15 mouse cellular contexts compared by ENCODE assay signal in genomic region chr6:57106358-57106757, GRCm38 (mm10). TPM values are rescaled to one million over a fixed set of nuclear protein-coding genes. Genes with fewer than 3 reads are reported as not detected.
A peak's percentile ranks its signal among the peaks of the same experiment; 100 is the strongest.
DNase-seq lines count a peak whose midpoint lies in the region; ATAC-seq and TF ChIP-seq lines count a peak whose summit lies in the region.
"Had no signal": no experiment of that assay in that cellular context is flagged by ENCODE, and none has a peak within 500 bp of the region (broad histone marks: within the 10 kb centered on the region; RNA-seq: fewer than 3 reads in every experiment).

No protein-coding gene starts in this region.

- in situ Hi-C loops in ES-E14 (cut with MboI; ENCODE audit: low sequenced_read_pairs in 2 of 2, unreplicated experiment in 2 of 2) = no loop called here

- H3K27ac ChIP-seq in ES-E14 (ENCODE audit: insufficient read depth, low read depth, low read length, poor library complexity, severe bottlenecking) = no peak overlapping the region
- H3K27ac ChIP-seq: heart, embryonic 13.5 days; intestine, embryonic 15.5 days; neural tube, embryonic 15.5 days had no signal

- peak; percentile 92 for ATAC-seq in megakaryocyte progenitor cell, adult 5-6 weeks (replicated peaks; ENCODE audit: poor library complexity)
- ATAC-seq: intestine, embryonic 15.5 days had no signal

- no peaks in the 10 kb centered on the region for H3K36me3 ChIP-seq in ES-E14 (ENCODE audit: control insufficient read depth, insufficient read depth, low read length, poor library complexity, severe bottlenecking)
- H3K36me3 ChIP-seq: heart, embryonic 13.5 days; intestine, embryonic 15.5 days; neural tube, embryonic 15.5 days had no signal

- no peaks in the 10 kb centered on the region for H3K4me1 ChIP-seq in ES-E14 (ENCODE audit: control insufficient read depth in 2 of 2, insufficient read depth in 2 of 2, low read length in 2 of 2, poor library complexity in 1 of 2)
- H3K4me1 ChIP-seq: heart, embryonic 13.5 days; intestine, embryonic 15.5 days; neural tube, embryonic 15.5 days had no signal

- intact Hi-C loops in left cerebral cortex, postnatal 36 days (cut with DNase I) = no loop called here

- DNase-seq in kidney, adult 9 months = peak; percentile 20
- DNase-seq in kidney, adult 11 months = no peak
- peak; percentile 2 for DNase-seq in ES-E14 (ENCODE audit: low read depth, low spot score)
- peak; percentile 3 for DNase-seq in brain, adult 2 months (ENCODE audit: low read depth, low spot score)
- no peak for DNase-seq in urinary bladder, postnatal 4 days (ENCODE audit: low spot score in 2 of 2)
- no peak for DNase-seq in gastrocnemius, adult 8-10 months (ENCODE audit: low spot score in 2 of 2)
- no peak for DNase-seq in left cerebral cortex, postnatal 36 days (ENCODE audit: low spot score in 2 of 2)
- DNase-seq: cerebellum, adult 11 months; lung, adult 18-20 months; right cerebral cortex, postnatal 4 days had no signal

- H3K9me3 ChIP-seq in ES-E14 (ENCODE audit: control insufficient read depth, insufficient read depth, low read depth, low read length) = no peaks in the 10 kb centered on the region
- H3K9me3 ChIP-seq: heart, embryonic 13.5 days; intestine, embryonic 15.5 days; neural tube, embryonic 15.5 days had no signal

- no peak overlapping the region for H3K9ac ChIP-seq in ES-E14 (ENCODE audit: insufficient read depth, low read depth, low read length, poor library complexity, severe bottlenecking)
- H3K9ac ChIP-seq: heart, embryonic 13.5 days; intestine, embryonic 15.5 days; neural tube, embryonic 15.5 days had no signal

- no peak overlapping the region for H3K4me3 ChIP-seq in ES-E14 (ENCODE audit: insufficient read depth in 1 of 2, low read depth in 1 of 2, low read length in 2 of 2, poor library complexity in 1 of 2, severe bottlenecking in 1 of 2)
- H3K4me3 ChIP-seq: heart, embryonic 13.5 days; intestine, embryonic 15.5 days; neural tube, embryonic 15.5 days had no signal

TF ChIP-seq in ES-E14, 5 proteins besides CTCF, POLR2A, EP300 and RAD21:
- TF ChIP-seq HCFC1 (IDR thresholded peaks at IDR 0.05; ENCODE audit: borderline replicate concordance, insufficient read depth, low read length) = no peak
- TF ChIP-seq CHD2 (IDR thresholded peaks at IDR 0.05; ENCODE audit: low read depth, low read length) = no peak
- no peak for TF ChIP-seq ZC3H11A (IDR thresholded peaks at IDR 0.05; ENCODE audit: borderline replicate concordance, low read depth, low read length)
- no peak for TF ChIP-seq MAFK (IDR thresholded peaks at IDR 0.05; ENCODE audit: insufficient read depth, low read depth, low read length)
- no peak for TF ChIP-seq ZNF384 (IDR thresholded peaks at IDR 0.05; ENCODE audit: low read depth, low read length)
TF ChIP-seq in ES-E14: peak in this region for 0.

RNA-seq across cellular contexts. Expression of gene Vmn1r10, which starts 2.9 kb away (rescaled TPM):
- not detected in 2 replicates for total RNA-seq in ES-E14 (2012; rRNA removed)
- total RNA-seq in megakaryocyte progenitor cell, adult 5-6 weeks (2015) = not detected in 2 replicates
- not detected in 2 replicates for total RNA-seq in megakaryocyte progenitor cell, adult 5-6 weeks (2017)
- not detected for total RNA-seq in gastrocnemius, adult 8-10 months (2022)
- not detected for total RNA-seq in left cerebral cortex, postnatal 36 days (2021)
- total RNA-seq: layer of hippocampus, postnatal 25 days had no signal

RNA-seq across cellular contexts. Expression of gene Vmn1r11, which starts 26.9 kb away (rescaled TPM):
- total RNA-seq in ES-E14 (2012; rRNA removed) = not detected in 2 replicates
- not detected in 2 replicates for total RNA-seq in megakaryocyte progenitor cell, adult 5-6 weeks (2015)
- not detected in 2 replicates for total RNA-seq in megakaryocyte progenitor cell, adult 5-6 weeks (2017)
- total RNA-seq in gastrocnemius, adult 8-10 months (2022) = not detected
- total RNA-seq in left cerebral cortex, postnatal 36 days (2021) = not detected
- total RNA-seq: layer of hippocampus, postnatal 25 days had no signal

RNA-seq across cellular contexts. Expression of gene Vmn1r9, which starts 39.8 kb away (rescaled TPM):
- not detected in 2 replicates for total RNA-seq in ES-E14 (2012; rRNA removed)
- total RNA-seq in megakaryocyte progenitor cell, adult 5-6 weeks (2015) = not detected in 2 replicates
- total RNA-seq in megakaryocyte progenitor cell, adult 5-6 weeks (2017) = not detected in 2 replicates
- total RNA-seq in gastrocnemius, adult 8-10 months (2022) = not detected
- total RNA-seq in left cerebral cortex, postnatal 36 days (2021) = not detected
- total RNA-seq: layer of hippocampus, postnatal 25 days had no signal

RNA-seq across cellular contexts. Expression of gene Vmn1r12, which starts 50.4 kb away (rescaled TPM):
- not detected in 2 replicates for total RNA-seq in ES-E14 (2012; rRNA removed)
- total RNA-seq in megakaryocyte progenitor cell, adult 5-6 weeks (2015) = not detected in 2 replicates
- not detected in 2 replicates for total RNA-seq in megakaryocyte progenitor cell, adult 5-6 weeks (2017)
- total RNA-seq in gastrocnemius, adult 8-10 months (2022) = not detected
- not detected for total RNA-seq in left cerebral cortex, postnatal 36 days (2021)
- total RNA-seq: layer of hippocampus, postnatal 25 days had no signal

Comparison
In these comparisons a context has a peak if more than half of its experiments do, and no peak if none do; other contexts are left out.
1. DNase-seq: peak in kidney, adult 9 months (single experiment), ES-E14 (single experiment) and brain, adult 2 months (single experiment); none in kidney, adult 11 months (single experiment), urinary bladder, postnatal 4 days (0 of 2), gastrocnemius, adult 8-10 months (0 of 2) and left cerebral cortex, postnatal 36 days (0 of 2).